Mouse (Mus musculus) heart, adult 11 months (tissue): Measurements from ENCODE around the gene Snx15.
"Not testable (repeated sequence)": the region's sequence is repeated elsewhere in the genome, so short reads cannot be mapped to it uniquely, and the experiment has no call there.

Experiments used
- DNase-seq: peaks from one replicate; pipeline ENCODE4 v3.0.0; 2022

The Snx15 gene

GRCm38 (mm10) chr19:6127760-6128341, at the start of gene Snx15:
Snx15 (minus strand) TSS chr19:6128304.
- peak; percentile 99 for DNase-seq

GRCm38 (mm10) chr19:6174771-6175170, 46.7 kb upstream of the Snx15 start:
- DNase-seq: no peak

- DNase-seq: no peak
These were observed 43.1 kb upstream of the Snx15 start for GRCm38 (mm10) chr19:6171215-6171614.

GRCm38 (mm10) chr19:6166750-6167149, 38.6 kb upstream of the Snx15 start:
- no peak for DNase-seq

- peak; percentile 98 for DNase-seq
These were observed 35.9 kb upstream of the Snx15 start for GRCm38 (mm10) chr19:6163872-6164547.

GRCm38 (mm10) chr19:6157220-6157619, 29.1 kb upstream of the Snx15 start:
- peak; percentile 90 for DNase-seq

- no peak for DNase-seq
These were observed 28.3 kb upstream of the Snx15 start for GRCm38 (mm10) chr19:6156372-6156771.

- DNase-seq: no peak
These were observed 27.1 kb upstream of the Snx15 start for GRCm38 (mm10) chr19:6155174-6155573.

- DNase-seq: no peak
These were observed 16.7 kb upstream of the Snx15 start for GRCm38 (mm10) chr19:6144842-6145241.

- no peak for DNase-seq
These were observed 13.3 kb upstream of the Snx15 start, which contains the start of gene Arl2 for GRCm38 (mm10) chr19:6141394-6141749. Arl2 (minus strand) TSS chr19:6141548.

- peak; percentile 99 for DNase-seq
These were observed 12.7 kb upstream of the Snx15 start, which contains the start of gene Batf2 for GRCm38 (mm10) chr19:6140678-6141393. Batf2 (plus strand) TSS chr19:6140983.

GRCm38 (mm10) chr19:6140374-6140677, 12.2 kb upstream of the Snx15 start:
- no peak for DNase-seq

- peak; percentile 94 for DNase-seq
These were observed 11.6 kb upstream of the Snx15 start for GRCm38 (mm10) chr19:6139701-6140100.

- no peak for DNase-seq
These were observed 8.3 kb upstream of the Snx15 start for GRCm38 (mm10) chr19:6136397-6136796.

- not testable (repeated sequence) for DNase-seq
These were observed 5.1 kb upstream of the Snx15 start for GRCm38 (mm10) chr19:6133197-6133596.

GRCm38 (mm10) chr19:6132171-6132827, 4.2 kb upstream of the Snx15 start:
- no peak for DNase-seq

- DNase-seq: not testable (repeated sequence)
These were observed 2.5 kb upstream of the Snx15 start for GRCm38 (mm10) chr19:6130414-6131128.

GRCm38 (mm10) chr19:6126789-6127580, 1.1 kb downstream of the Snx15 start:
- DNase-seq: no peak

GRCm38 (mm10) chr19:6126289-6126688, 1.8 kb downstream of the Snx15 start:
- no peak for DNase-seq

GRCm38 (mm10) chr19:6124898-6125297, 3.2 kb downstream of the Snx15 start:
- no peak for DNase-seq

- no peak for DNase-seq
These were observed 4.8 kb downstream of the Snx15 start for GRCm38 (mm10) chr19:6123330-6123729.

- no peak for DNase-seq
These were observed 6.3 kb downstream of the Snx15 start for GRCm38 (mm10) chr19:6121761-6122160.
